Mouse (Mus musculus) testis, adult 2 months (tissue): ENCODE results near the gene Nipsnap2. TPM values are rescaled to one million over a fixed set of nuclear protein-coding genes. Genes with fewer than 3 reads are reported as not detected.
A peak's percentile ranks its signal among the peaks of the same experiment; 100 is the strongest.
"Not testable (repeated sequence)": the region's sequence is repeated elsewhere in the genome, so short reads cannot be mapped to it uniquely, and the experiment has no call there.

Source experiments
- H3K27ac ChIP-seq: fragments of 200-500 bp; 2 replicates; pipeline ENCODE4 v1.5.1; 2012; ENCODE audit warnings: low read depth, low read length; ENCODE audit not compliant: control insufficient read depth, insufficient read depth
- H3K27me3 ChIP-seq: fragments of 200-500 bp; 2 replicates; pipeline ENCODE4 v1.6.1; 2012; ENCODE audit warnings: mild to moderate bottlenecking, low read length, moderate library complexity; ENCODE audit not compliant: control insufficient read depth, insufficient read depth
- H3K36me3 ChIP-seq: fragments of 200-500 bp; 2 replicates; pipeline ENCODE4 v1.6.1; 2012; ENCODE audit warnings: mild to moderate bottlenecking, low read length; ENCODE audit not compliant: control insufficient read depth, insufficient read depth
- H3K4me1 ChIP-seq: fragments of 200-500 bp; 2 replicates; pipeline ENCODE4 v1.6.1; 2012; ENCODE audit warnings: low read length; ENCODE audit not compliant: control insufficient read depth, insufficient read depth
- H3K4me3 ChIP-seq: fragments of 200-500 bp; 2 replicates; pipeline ENCODE4 v1.5.1; 2012; ENCODE audit warnings: low read depth, mild to moderate bottlenecking, low read length, moderate library complexity, mixed read lengths; ENCODE audit not compliant: control insufficient read depth
- CTCF ChIP-seq: fragments of 200-500 bp; IDR thresholded peaks from 2 replicates; pipeline ENCODE4 v1.5.1; 2012; ENCODE audit warnings: low read depth, mild to moderate bottlenecking, inconsistent platforms, low read length, moderate library complexity; ENCODE audit not compliant: control insufficient read depth, insufficient read depth, insufficient replicate concordance
- POLR2A ChIP-seq: fragments of 200-500 bp; IDR thresholded peaks from 2 replicates; pipeline ENCODE4 v1.6.1; 2012; ENCODE audit warnings: low read depth, mild to moderate bottlenecking, inconsistent platforms, low read length, moderate library complexity; ENCODE audit not compliant: control insufficient read depth
- polyA plus RNA-seq: library from polyadenylated mRNA; depleted of rRNA; stranded (reverse); fragments of >200 nt; gene quantifications from 2 replicates; pipeline ENCODE4 v1.2.3, GENCODE M21; 2012; rRNA removed

Nipsnap2 gene
- 14.8 and 15.6 TPM in 2 replicates for polyA plus RNA-seq

DNA sequence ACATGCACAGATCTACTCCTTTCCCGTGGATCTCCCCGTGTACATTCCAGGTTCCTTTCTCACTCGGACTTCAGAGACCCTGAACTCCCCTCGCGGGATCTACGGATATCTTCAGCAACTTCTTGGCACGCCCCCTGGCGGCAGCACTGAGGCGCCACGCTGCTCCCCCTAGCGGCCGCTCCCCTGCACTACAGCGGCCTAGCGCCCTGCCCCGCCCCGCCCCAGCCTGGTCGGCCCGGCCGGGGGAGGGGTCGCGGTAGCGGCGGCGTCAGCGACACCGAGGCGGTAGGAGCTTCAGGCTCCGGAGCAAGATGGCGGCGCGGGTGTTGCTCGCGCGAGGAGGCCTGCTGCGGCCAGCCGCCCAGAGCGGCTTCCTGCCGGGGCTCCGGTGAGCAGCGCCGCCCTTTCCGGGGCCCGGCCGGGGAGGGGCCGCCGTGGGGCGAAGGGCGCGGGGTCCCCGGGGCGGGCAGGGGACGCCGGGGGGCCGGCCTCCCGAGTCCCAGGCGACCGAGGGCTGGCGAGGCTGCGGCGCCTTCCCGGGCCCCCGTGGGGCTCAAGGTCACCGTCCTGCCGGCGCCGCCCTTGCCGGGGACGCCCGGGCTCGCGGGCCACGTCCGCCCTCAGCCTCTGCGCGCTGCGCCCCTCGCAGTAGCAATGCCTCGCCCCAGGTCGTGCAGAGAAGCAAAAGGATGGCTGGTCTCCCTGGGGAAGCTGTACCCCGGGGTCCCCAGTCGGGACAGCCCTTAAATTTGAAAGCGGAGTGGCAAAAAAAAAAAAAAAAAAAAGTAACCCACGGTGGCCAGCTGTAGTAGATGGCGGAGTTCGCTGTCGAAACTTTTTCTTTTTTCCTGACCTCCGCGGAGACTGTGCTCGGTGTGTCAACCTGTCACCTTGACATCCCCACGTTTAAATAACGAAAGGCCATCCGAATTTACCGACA, at the start of gene Nipsnap2:
Gene Nipsnap2 (plus strand): TSS at position 230 of the 940 bp plus-strand sequence.
- Histone ChIP-seq H3K36me3 (no peaks in the 10 kb centered on the region), H3K4me1 (peaks cover 4% of the 10 kb centered on the region), H3K27ac (peak within 1 kb of the TSS; percentile 89), H3K27me3 (no peaks in the 10 kb centered on the region), H3K4me3 (peak within 1 kb of the TSS; percentile 91)
- TF ChIP-seq POLR2A, result peak; percentile 75
- peak; percentile 100 for TF ChIP-seq CTCF

DNA sequence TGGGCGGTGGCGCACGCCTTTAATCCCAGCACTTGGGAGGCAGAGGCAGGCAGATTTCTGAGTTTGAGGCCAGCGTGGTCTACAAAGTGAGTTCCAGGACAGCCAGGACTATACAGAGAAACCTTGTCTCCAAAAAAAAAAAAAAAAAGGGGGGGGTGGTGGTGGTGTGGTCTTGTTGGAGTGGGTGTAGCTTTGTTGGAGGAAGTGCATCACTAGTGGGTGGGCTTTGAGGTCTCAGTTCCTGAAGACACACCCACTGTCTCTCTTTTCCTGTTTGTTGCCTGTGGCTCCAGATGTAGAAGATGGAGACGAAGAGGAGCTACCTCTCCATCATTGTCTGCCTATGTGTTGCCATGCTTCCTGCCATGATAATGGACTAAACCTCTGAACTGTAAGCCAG, 39.7 kb upstream of the Nipsnap2 start:
- H3K36me3 ChIP-seq, H3K4me3 ChIP-seq, H3K27me3 ChIP-seq, H3K27ac ChIP-seq, H3K4me1 ChIP-seq: not testable (repeated sequence)

DNA sequence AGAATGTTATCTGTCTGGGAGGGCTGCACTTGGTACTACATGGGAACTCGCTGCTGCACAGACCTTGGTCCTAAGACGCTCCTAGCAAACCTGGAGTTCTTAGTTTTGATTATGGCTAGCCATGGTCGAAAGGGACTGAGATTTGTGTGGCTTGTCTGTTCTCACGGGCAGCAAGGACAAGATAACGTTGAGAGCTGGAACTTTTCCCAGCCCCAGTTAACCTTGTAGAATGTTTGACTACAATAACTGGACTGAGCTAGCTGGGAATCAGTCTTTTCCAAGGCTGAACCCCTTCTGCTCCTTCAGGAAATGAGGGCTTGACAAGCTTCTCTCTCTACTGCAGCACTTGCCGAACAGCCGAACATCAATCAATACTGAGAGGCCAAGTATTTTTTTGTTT, 37.2 kb upstream of the Nipsnap2 start:
- TF ChIP-seq CTCF (no peak), POLR2A (no peak)
- Histone ChIP-seq H3K4me1 (no peaks in the 10 kb centered on the region), H3K36me3 (no peaks in the 10 kb centered on the region), H3K27me3 (no peaks in the 10 kb centered on the region), H3K4me3 (no peak overlapping the region), H3K27ac (no peak overlapping the region)

DNA sequence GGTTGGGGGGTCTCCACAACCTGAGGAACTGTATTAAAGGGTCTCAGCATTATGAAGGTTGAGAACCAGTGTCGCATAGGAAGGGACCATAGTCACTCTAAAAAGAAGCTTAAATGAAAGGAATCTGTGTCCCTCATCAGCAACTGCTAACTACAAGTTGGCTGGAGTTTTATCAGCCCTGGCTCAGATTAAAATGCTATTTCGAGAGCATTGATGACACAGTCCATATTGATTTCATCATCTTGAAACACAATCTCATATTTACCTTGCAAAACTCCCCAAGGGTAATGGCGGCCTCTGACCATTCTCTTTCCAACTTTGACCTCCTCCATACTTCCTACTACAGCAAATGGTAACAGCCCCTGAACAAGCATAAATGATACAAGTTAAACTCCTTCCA, 34.3 kb upstream of the Nipsnap2 start:
- no peaks in the 10 kb centered on the region for H3K36me3 ChIP-seq
- H3K4me1 ChIP-seq, result no peaks in the 10 kb centered on the region
- no peak for TF ChIP-seq POLR2A
- no peak for TF ChIP-seq CTCF
- H3K4me3 ChIP-seq, result no peak overlapping the region
- H3K27ac ChIP-seq, result no peak overlapping the region
- no peaks in the 10 kb centered on the region for H3K27me3 ChIP-seq

DNA sequence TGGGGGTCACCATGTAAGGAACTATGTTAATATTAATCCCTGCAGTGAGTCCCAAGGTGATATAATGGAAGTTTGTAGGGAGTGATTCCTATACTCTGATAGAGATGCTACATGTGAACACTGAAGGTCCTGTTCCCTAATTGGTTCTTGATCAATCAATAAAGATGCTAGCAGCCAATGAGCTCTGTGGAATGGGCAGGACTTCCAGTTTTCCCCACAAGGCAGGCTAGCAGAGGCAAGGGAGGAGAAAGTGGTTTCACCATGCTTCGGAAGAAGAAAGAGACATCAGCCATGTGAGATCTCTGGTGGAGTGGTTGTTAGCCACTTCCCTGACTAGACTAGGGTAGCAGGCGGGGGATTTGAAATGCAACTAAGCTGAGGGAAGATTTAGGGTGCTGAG, 24.4 kb upstream of the Nipsnap2 start:
- H3K27ac ChIP-seq, result no peak overlapping the region
- TF ChIP-seq CTCF (no peak), POLR2A (no peak)
- H3K36me3 ChIP-seq, result no peaks in the 10 kb centered on the region
- H3K27me3 ChIP-seq, result no peaks in the 10 kb centered on the region
- no peak overlapping the region for H3K4me3 ChIP-seq
- no peaks in the 10 kb centered on the region for H3K4me1 ChIP-seq

DNA sequence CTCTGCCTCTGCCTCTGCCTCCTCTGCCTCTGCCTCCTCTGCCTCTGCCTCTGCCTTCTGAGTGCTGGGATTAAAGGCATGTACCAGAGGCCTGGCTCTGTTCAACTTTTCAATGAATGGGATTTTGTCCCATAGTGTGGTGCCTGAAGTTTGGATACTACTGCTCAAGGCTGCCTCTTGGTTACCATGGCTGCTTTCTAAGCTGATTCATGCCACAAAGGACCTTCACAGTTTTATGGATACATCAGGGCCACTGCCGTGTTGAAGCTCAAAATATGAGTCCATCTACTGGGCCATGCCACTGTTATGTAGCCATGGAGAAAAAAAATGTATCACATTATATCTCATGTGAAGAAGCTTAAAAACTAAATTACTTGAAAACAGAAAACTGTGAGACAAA, 23.2 kb upstream of the Nipsnap2 start:
- no peaks in the 10 kb centered on the region for H3K36me3 ChIP-seq
- no peak overlapping the region for H3K27ac ChIP-seq
- TF ChIP-seq POLR2A (no peak), CTCF (no peak)
- no peaks in the 10 kb centered on the region for H3K27me3 ChIP-seq
- H3K4me3 ChIP-seq, result no peak overlapping the region
- no peaks in the 10 kb centered on the region for H3K4me1 ChIP-seq

DNA sequence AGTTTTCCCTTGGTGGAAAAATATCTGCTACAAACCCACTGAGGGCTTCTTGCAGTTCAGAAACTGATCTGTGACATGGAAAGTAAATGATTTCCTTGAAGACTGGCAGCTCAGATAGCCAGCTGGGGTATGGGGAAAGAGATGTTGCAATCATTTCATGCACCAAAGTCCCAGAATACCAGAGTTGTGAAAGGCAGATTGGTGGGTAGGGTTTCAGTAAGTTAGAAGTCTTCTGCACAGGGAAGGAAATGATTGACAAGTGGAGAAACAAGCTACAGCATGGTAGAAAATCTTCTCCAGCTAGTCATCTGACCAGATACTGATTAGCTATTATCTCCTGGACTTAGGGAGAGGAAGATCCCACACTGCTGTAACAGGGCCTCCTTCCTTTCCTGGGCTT, 21.5 kb upstream of the Nipsnap2 start:
- H3K4me1 ChIP-seq, result no peaks in the 10 kb centered on the region
- TF ChIP-seq POLR2A (no peak), CTCF (no peak)
- no peak overlapping the region for H3K27ac ChIP-seq
- H3K4me3 ChIP-seq, result no peak overlapping the region
- H3K27me3 ChIP-seq, result no peaks in the 10 kb centered on the region
- H3K36me3 ChIP-seq, result no peaks in the 10 kb centered on the region

DNA sequence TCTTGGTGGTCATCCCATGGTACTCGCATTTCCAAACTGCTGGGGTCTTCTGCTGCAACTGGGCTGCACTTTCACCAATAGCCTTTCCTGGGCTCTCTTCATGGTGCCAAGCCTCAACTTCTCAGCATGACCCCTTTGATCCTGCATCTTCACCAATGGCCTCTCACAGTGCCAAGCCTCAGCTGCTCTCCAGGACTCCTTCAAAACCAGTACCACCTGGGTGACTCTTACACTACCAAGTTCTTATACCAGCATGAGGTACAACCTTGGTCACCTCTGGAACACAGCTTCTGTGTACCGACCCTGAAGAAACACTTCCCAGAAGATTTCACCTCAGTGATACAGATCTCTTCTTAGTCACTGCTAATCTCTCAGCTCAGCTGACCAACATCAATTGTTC, 16.5 kb upstream of the Nipsnap2 start, which contains the start of gene Sept14:
Gene Sept14 (minus strand): TSS at position 101 of the 400 bp plus-strand sequence.
- TF ChIP-seq CTCF (no peak), POLR2A (no peak)
- no peak within 1 kb of the TSS for H3K4me3 ChIP-seq

More for the DNA sequence above, 16.5 kb upstream of the Nipsnap2 start, which contains the start of gene Sept14:
- Histone ChIP-seq H3K36me3 (no peaks in the 10 kb centered on the region), H3K4me1 (no peaks in the 10 kb centered on the region), H3K27ac (no peak within 1 kb of the TSS), H3K27me3 (no peaks in the 10 kb centered on the region)
